Mouse (Mus musculus) limb, embryonic 12.5 days (tissue): Measurements from ENCODE around the gene Zbtb7b. TPM values are rescaled to one million over a fixed set of nuclear protein-coding genes. Genes with fewer than 3 reads are reported as not detected.

Experiments used
- ATAC-seq: fragments of 200-750 bp; cut with Nextera tagmentation; 2 replicates; pipeline ENCODE4 v1.8.0; 2017; ENCODE audit warnings: low read depth, moderate TSS enrichment; ENCODE audit not compliant: insufficient number of reproducible peaks, insufficient read depth, low FRiP score, low TSS enrichment
- H3K27ac ChIP-seq: fragments of 300-500 bp; sonication (generic); 2 replicates; pipeline ENCODE4 v1.5.1; 2016; ENCODE audit warnings: mild to moderate bottlenecking, moderate library complexity
- H3K27me3 ChIP-seq: fragments of 300-500 bp; sonication (generic); 2 replicates; pipeline ENCODE4 v1.6.1; 2016; ENCODE audit warnings: mild to moderate bottlenecking, moderate library complexity
- H3K36me3 ChIP-seq: fragments of 300-500 bp; sonication (generic); 2 replicates; pipeline ENCODE4 v1.6.1; 2016; ENCODE audit warnings: mild to moderate bottlenecking, moderate library complexity
- H3K4me1 ChIP-seq: fragments of 300-500 bp; sonication (generic); replicated peaks from 2 replicates; pipeline ENCODE4 v1.6.1; 2016
- H3K4me2 ChIP-seq: fragments of 300-500 bp; sonication (generic); 2 replicates; pipeline ENCODE4 v1.6.1; 2016; ENCODE audit warnings: mild to moderate bottlenecking, moderate library complexity
- H3K4me3 ChIP-seq: fragments of 300-500 bp; sonication (generic); replicated peaks from 2 replicates; pipeline ENCODE4 v1.5.1; 2016; ENCODE audit warnings: mild to moderate bottlenecking
- H3K9ac ChIP-seq: fragments of 300-500 bp; sonication (generic); replicated peaks from 2 replicates; pipeline ENCODE4 v1.6.1; 2016; ENCODE audit warnings: mild to moderate bottlenecking, moderate library complexity
- H3K9me3 ChIP-seq: fragments of 300-500 bp; sonication (generic); 2 replicates; pipeline ENCODE4 v1.6.1; 2016; ENCODE audit warnings: mild to moderate bottlenecking, moderate library complexity
- WGBS: fragments of 180-500 bp; shearing (Covaris S2); methylation state at CpG from one replicate; pipeline ENCODE4 v1.1.7; 2016; 5-methylcytosine and 5-hydroxymethylcytosine counted together
- polyA plus RNA-seq: library from polyadenylated mRNA; unstranded; fragments of >200 nt; fragmentation: Nextera tagmentation; extraction: Ambion mirVana; gene quantifications from 2 replicates; pipeline ENCODE4 v1.2.1, GENCODE M21; 2016

Zbtb7b gene
- polyA plus RNA-seq, 1 experiment from 2014 or later, result 1.2 TPM

GRCm38 (mm10) chr3:89343279-89343678, 51.3 kb downstream of the Zbtb7b start:
- H3K27ac ChIP-seq, result no peak overlapping the region
- H3K27me3 ChIP-seq, result peaks cover 16% of the 10 kb centered on the region
- no peak for ATAC-seq
- no peaks in the 10 kb centered on the region for H3K9me3 ChIP-seq
- H3K4me2 ChIP-seq, result no peak overlapping the region
- H3K9ac ChIP-seq, result no peak overlapping the region
- 83% methylated on average over 7 of the region's 7 CpGs for WGBS
- no peak overlapping the region for H3K4me3 ChIP-seq
- peaks cover 49% of the 10 kb centered on the region for H3K36me3 ChIP-seq
- peaks cover 26% of the 10 kb centered on the region for H3K4me1 ChIP-seq

- Histone ChIP-seq H3K9me3 (no peaks in the 10 kb centered on the region), H3K4me2 (no peak overlapping the region), H3K4me1 (peaks cover 28% of the 10 kb centered on the region), H3K27ac (no peak overlapping the region), H3K36me3 (peaks cover 45% of the 10 kb centered on the region), H3K27me3 (peaks cover 2% of the 10 kb centered on the region; the same call in 1 of the 2 replicates), H3K9ac (peak overlapping the region; percentile 27; the same call in 1 of the 2 replicates), H3K4me3 (no peak overlapping the region)
- WGBS, result 96% methylated on average over 4 of the region's 4 CpGs
- ATAC-seq, result no peak
Observed at GRCm38 (mm10) chr3:89341794-89342193, 52.8 kb downstream of the Zbtb7b start.

GRCm38 (mm10) chr3:89340465-89340864, 54.1 kb downstream of the Zbtb7b start:
- peaks cover 34% of the 10 kb centered on the region for H3K36me3 ChIP-seq
- no peaks in the 10 kb centered on the region for H3K27me3 ChIP-seq
- peak overlapping the region; percentile 47 for H3K9ac ChIP-seq
- 3% methylated on average over 11 of the region's 11 CpGs for WGBS
- no peak overlapping the region for H3K27ac ChIP-seq
- H3K4me1 ChIP-seq, result peaks cover 41% of the 10 kb centered on the region
- H3K4me3 ChIP-seq, result peak overlapping the region; percentile 65
- ATAC-seq, result no peak
- no peaks in the 10 kb centered on the region for H3K9me3 ChIP-seq
- H3K4me2 ChIP-seq, result peak overlapping the region; percentile 72

- H3K9me3 ChIP-seq, result no peaks in the 10 kb centered on the region
- H3K4me1 ChIP-seq, result peaks cover 48% of the 10 kb centered on the region
- peak overlapping the region; percentile 72 for H3K4me2 ChIP-seq
- H3K4me3 ChIP-seq, result peak overlapping the region; percentile 65
- H3K27me3 ChIP-seq, result no peaks in the 10 kb centered on the region
- no peak for ATAC-seq
- peaks cover 35% of the 10 kb centered on the region for H3K36me3 ChIP-seq
- H3K9ac ChIP-seq, result 0 out of 2 replicates have a peak overlapping the region, but pooled peaks have one; percentile 47
- 20% methylated on average over 8 of the region's 8 CpGs for WGBS
- peak overlapping the region; percentile 96 for H3K27ac ChIP-seq
Observed at GRCm38 (mm10) chr3:89339416-89339815, 55.2 kb downstream of the Zbtb7b start.

GRCm38 (mm10) chr3:89337721-89338578, 56.6 kb downstream of the Zbtb7b start, which contains the start of gene Efna4:
TSS of gene Efna4 (minus strand) at chr3:89338028.
- WGBS, result under 1% methylated on average over 44 of the region's 44 CpGs

GRCm38 (mm10) chr3:89337062-89337720, 57.4 kb downstream of the Zbtb7b start:
- Histone ChIP-seq H3K9me3 (no peaks in the 10 kb centered on the region), H3K4me1 (peaks cover 63% of the 10 kb centered on the region), H3K36me3 (peaks cover 36% of the 10 kb centered on the region), H3K4me3 (peak overlapping the region; percentile 65), H3K27me3 (no peaks in the 10 kb centered on the region), H3K27ac (peak overlapping the region; percentile 96), H3K9ac (peak overlapping the region; percentile 93), H3K4me2 (peak overlapping the region; percentile 72)
- 2% methylated on average over 21 of the region's 21 CpGs for WGBS
- no peak for ATAC-seq

More at GRCm38 (mm10) chr3:89337721-89338578, 56.6 kb downstream of the Zbtb7b start, which contains the start of gene Efna4:
- Histone ChIP-seq H3K4me3 (peak within 1 kb of the TSS; percentile 65), H3K36me3 (peaks cover 35% of the 10 kb centered on the region), H3K9ac (peak within 1 kb of the TSS; percentile 93), H3K4me2 (peak within 1 kb of the TSS; percentile 72), H3K27me3 (no peaks in the 10 kb centered on the region), H3K9me3 (no peaks in the 10 kb centered on the region), H3K27ac (peak within 1 kb of the TSS; percentile 96), H3K4me1 (peaks cover 56% of the 10 kb centered on the region)
- ATAC-seq, result peak; percentile 91

- H3K9ac ChIP-seq, result peak overlapping the region; percentile 93
- 20% methylated on average over 6 of the region's 6 CpGs for WGBS
Observed at GRCm38 (mm10) chr3:89336529-89336928, 58.0 kb downstream of the Zbtb7b start.

GRCm38 (mm10) chr3:89333053-89333452, 61.5 kb downstream of the Zbtb7b start:
- Histone ChIP-seq H3K27ac (no peak overlapping the region), H3K4me1 (peaks cover 66% of the 10 kb centered on the region), H3K9ac (peak overlapping the region; percentile 27; the same call in 1 of the 2 replicates), H3K4me3 (no peak overlapping the region), H3K9me3 (no peaks in the 10 kb centered on the region), H3K27me3 (no peaks in the 10 kb centered on the region), H3K4me2 (peak overlapping the region; percentile 28), H3K36me3 (peaks cover 31% of the 10 kb centered on the region)
- no peak for ATAC-seq
- WGBS, result 46% methylated on average over 11 of the region's 11 CpGs

More at GRCm38 (mm10) chr3:89336529-89336928, 58.0 kb downstream of the Zbtb7b start:
- Histone ChIP-seq H3K4me3 (peak overlapping the region; percentile 65), H3K27ac (no peak overlapping the region; the same call in 1 of the 2 replicates), H3K4me1 (peaks cover 70% of the 10 kb centered on the region), H3K36me3 (peaks cover 31% of the 10 kb centered on the region), H3K27me3 (no peaks in the 10 kb centered on the region), H3K9me3 (no peaks in the 10 kb centered on the region), H3K4me2 (peak overlapping the region; percentile 72)
- no peak for ATAC-seq

- Histone ChIP-seq H3K4me2 (peak overlapping the region; percentile 28), H3K27me3 (no peaks in the 10 kb centered on the region; the same call in 1 of the 2 replicates), H3K36me3 (peaks cover 31% of the 10 kb centered on the region), H3K4me1 (peaks cover 70% of the 10 kb centered on the region), H3K9ac (no peak overlapping the region; the same call in 1 of the 2 replicates), H3K27ac (peak overlapping the region; percentile 51), H3K4me3 (no peak overlapping the region), H3K9me3 (no peaks in the 10 kb centered on the region)
- ATAC-seq, result no peak
- WGBS, result 25% methylated on average over 12 of the region's 12 CpGs
Observed at GRCm38 (mm10) chr3:89332476-89332875, 62.1 kb downstream of the Zbtb7b start.

GRCm38 (mm10) chr3:89332013-89332412, 62.6 kb downstream of the Zbtb7b start:
- H3K27ac ChIP-seq, result 0 out of 2 replicates have a peak overlapping the region, but pooled peaks have one; percentile 12
- WGBS, result 52% methylated on average over 10 of the region's 10 CpGs
- peaks cover 75% of the 10 kb centered on the region for H3K4me1 ChIP-seq
- peaks cover 31% of the 10 kb centered on the region for H3K36me3 ChIP-seq
- ATAC-seq, result no peak
- H3K27me3 ChIP-seq, result no peaks in the 10 kb centered on the region; the same call in 1 of the 2 replicates
- no peak overlapping the region for H3K4me3 ChIP-seq
- no peak overlapping the region for H3K9ac ChIP-seq
- H3K4me2 ChIP-seq, result no peak overlapping the region
- H3K9me3 ChIP-seq, result no peaks in the 10 kb centered on the region

- 0 out of 2 replicates have a peak overlapping the region, but pooled peaks have one; percentile 12 for H3K27ac ChIP-seq
- H3K9ac ChIP-seq, result no peak overlapping the region
- no peak for ATAC-seq
- H3K27me3 ChIP-seq, result no peaks in the 10 kb centered on the region; the same call in 1 of the 2 replicates
- peaks cover 72% of the 10 kb centered on the region for H3K4me1 ChIP-seq
- 76% methylated on average over 13 of the region's 13 CpGs for WGBS
- H3K4me2 ChIP-seq, result no peak overlapping the region
- no peak overlapping the region for H3K4me3 ChIP-seq
- H3K36me3 ChIP-seq, result peaks cover 31% of the 10 kb centered on the region
- no peaks in the 10 kb centered on the region for H3K9me3 ChIP-seq
Observed at GRCm38 (mm10) chr3:89331561-89331960, 63.0 kb downstream of the Zbtb7b start.
